In genomic region chr6:127143576-127144288, GRCm38 (mm10) we compare ENCODE assay signal across 20 mouse cellular contexts. TPM values are rescaled to one million over a fixed set of nuclear protein-coding genes. Genes with fewer than 3 reads are reported as not detected.
DNase-seq lines count a peak whose midpoint lies in the region; ATAC-seq lines count a peak whose summit lies in the region.
"Had no signal": no experiment of that assay in that cellular context is flagged by ENCODE, and none has a peak within 500 bp of the region (broad histone marks: within the 10 kb centered on the region; RNA-seq: fewer than 3 reads in every experiment).

No protein-coding gene starts in this region.

- H3K27ac ChIP-seq in forebrain, embryonic 10.5 days = 0 out of 2 replicates have a peak overlapping the region, but pooled peaks have one; percentile 31
- no peak overlapping the region; the same call in 1 of the 2 replicates for H3K27ac ChIP-seq in forebrain, embryonic 11.5 days (ENCODE audit: low read depth, low read length)
- H3K27ac ChIP-seq in liver, embryonic 13.5 days = no peak overlapping the region
- H3K27ac ChIP-seq in liver, embryonic 11.5 days (ENCODE audit: low read depth, low read length) = no peak overlapping the region
- H3K27ac ChIP-seq in midbrain, embryonic 12.5 days (replicated peaks) = peak overlapping the region; percentile 12; the same call in 1 of the 2 replicates
- no peak overlapping the region for H3K27ac ChIP-seq in midbrain, embryonic 16.5 days (ENCODE audit: low read length)
- H3K27ac ChIP-seq in limb, embryonic 15.5 days = peak overlapping the region; percentile 18
- H3K27ac ChIP-seq: hindbrain, embryonic 14.5 days; neural tube, embryonic 13.5 days had no signal

- peaks cover 97% of the 10 kb centered on the region for H3K36me3 ChIP-seq in forebrain, embryonic 10.5 days (replicated peaks)
- H3K36me3 ChIP-seq in forebrain, embryonic 11.5 days (ENCODE audit: control insufficient read depth, insufficient read depth, low read length) = peaks cover 16% of the 10 kb centered on the region
- peaks cover 25% of the 10 kb centered on the region for H3K36me3 ChIP-seq in liver, embryonic 13.5 days
- H3K36me3 ChIP-seq in liver, embryonic 11.5 days (ENCODE audit: control insufficient read depth, insufficient read depth, low read length) = peaks cover 7% of the 10 kb centered on the region; the same call in 1 of the 2 replicates
- H3K36me3 ChIP-seq in midbrain, embryonic 12.5 days = peaks cover 49% of the 10 kb centered on the region
- H3K36me3 ChIP-seq in midbrain, embryonic 16.5 days (ENCODE audit: control insufficient read depth, insufficient read depth, low read length) = no peaks in the 10 kb centered on the region
- H3K36me3 ChIP-seq in limb, embryonic 15.5 days = peaks cover 70% of the 10 kb centered on the region
- H3K36me3 ChIP-seq: neural tube, embryonic 13.5 days had no signal

- H3K4me1 ChIP-seq in forebrain, embryonic 10.5 days = peaks cover 64% of the 10 kb centered on the region
- H3K4me1 ChIP-seq in forebrain, embryonic 11.5 days (replicated peaks; ENCODE audit: control insufficient read depth, insufficient read depth, low read length) = peaks cover 10% of the 10 kb centered on the region; the same call in 1 of the 2 replicates
- peaks cover 52% of the 10 kb centered on the region for H3K4me1 ChIP-seq in liver, embryonic 13.5 days (replicated peaks)
- peaks cover 29% of the 10 kb centered on the region for H3K4me1 ChIP-seq in liver, embryonic 11.5 days (replicated peaks; ENCODE audit: control insufficient read depth, insufficient read depth, low read length)
- peaks cover 48% of the 10 kb centered on the region for H3K4me1 ChIP-seq in midbrain, embryonic 12.5 days
- H3K4me1 ChIP-seq in midbrain, embryonic 16.5 days (ENCODE audit: control insufficient read depth, insufficient read depth, low read length) = 0 out of 2 replicates have a peak, but pooled peaks cover 5% of the 10 kb centered on the region
- H3K4me1 ChIP-seq in limb, embryonic 15.5 days = peaks cover 54% of the 10 kb centered on the region

- 89% methylated on average over 7 of the region's 7 CpGs for WGBS in forebrain, embryonic 10.5 days
- 82% methylated on average over 7 of the region's 7 CpGs for WGBS in forebrain, embryonic 11.5 days
- WGBS in liver, embryonic 13.5 days (ENCODE audit: insufficient replicate concordance) = 63% methylated on average over 7 of the region's 7 CpGs
- WGBS in liver, embryonic 11.5 days = 70% methylated on average over 7 of the region's 7 CpGs
- WGBS in midbrain, embryonic 12.5 days = 93% methylated on average over 7 of the region's 7 CpGs
- 81% methylated on average over 7 of the region's 7 CpGs for WGBS in midbrain, embryonic 16.5 days
- WGBS in limb, embryonic 15.5 days = 80% methylated on average over 7 of the region's 7 CpGs

- H3K4me3 ChIP-seq in forebrain, embryonic 10.5 days = no peak overlapping the region
- no peak overlapping the region for H3K4me3 ChIP-seq in forebrain, embryonic 11.5 days (ENCODE audit: low read depth, low read length)
- no peak overlapping the region for H3K4me3 ChIP-seq in liver, embryonic 13.5 days (replicated peaks)
- no peak overlapping the region for H3K4me3 ChIP-seq in liver, embryonic 11.5 days (ENCODE audit: low read depth, low read length)
- no peak overlapping the region for H3K4me3 ChIP-seq in midbrain, embryonic 12.5 days
- no peak overlapping the region for H3K4me3 ChIP-seq in midbrain, embryonic 16.5 days (ENCODE audit: low read depth, low read length)
- no peak overlapping the region for H3K4me3 ChIP-seq in limb, embryonic 15.5 days
- H3K4me3 ChIP-seq: embryonic facial prominence, embryonic 15.5 days; neural tube, embryonic 13.5 days had no signal

- H3K27me3 ChIP-seq in forebrain, embryonic 10.5 days (ENCODE audit: poor library complexity, severe bottlenecking) = no peaks in the 10 kb centered on the region; the same call in 1 of the 2 replicates
- H3K27me3 ChIP-seq in forebrain, embryonic 11.5 days (ENCODE audit: control insufficient read depth, insufficient read depth, low read length) = no peaks in the 10 kb centered on the region
- peaks cover 10% of the 10 kb centered on the region for H3K27me3 ChIP-seq in liver, embryonic 13.5 days
- H3K27me3 ChIP-seq in liver, embryonic 11.5 days (replicated peaks; ENCODE audit: control insufficient read depth, insufficient read depth, low read length) = 0 out of 2 replicates have a peak, but pooled peaks cover 3% of the 10 kb centered on the region
- H3K27me3 ChIP-seq in midbrain, embryonic 12.5 days = no peaks in the 10 kb centered on the region
- peaks cover 5% of the 10 kb centered on the region; the same call in 1 of the 2 replicates for H3K27me3 ChIP-seq in midbrain, embryonic 16.5 days (ENCODE audit: control insufficient read depth, insufficient read depth, low read depth, low read length)
- no peaks in the 10 kb centered on the region for H3K27me3 ChIP-seq in limb, embryonic 15.5 days
- H3K27me3 ChIP-seq: embryonic facial prominence, embryonic 15.5 days had no signal

- no peak for ATAC-seq in forebrain, embryonic 11.5 days (replicated peaks; ENCODE audit: low FRiP score)
- ATAC-seq in liver, embryonic 13.5 days (ENCODE audit: low read depth) = no peak
- ATAC-seq in liver, embryonic 11.5 days (replicated peaks; ENCODE audit: low FRiP score) = no peak
- no peak for ATAC-seq in midbrain, embryonic 12.5 days (ENCODE audit: low FRiP score, low read depth)
- no peak for ATAC-seq in midbrain, embryonic 16.5 days
- no peak for ATAC-seq in limb, embryonic 15.5 days (ENCODE audit: insufficient number of reproducible peaks, low FRiP score, low TSS enrichment, low read depth)

- no peaks in the 10 kb centered on the region for H3K9me3 ChIP-seq in forebrain, embryonic 10.5 days
- no peaks in the 10 kb centered on the region for H3K9me3 ChIP-seq in forebrain, embryonic 11.5 days (ENCODE audit: control insufficient read depth, low read length)
- no peaks in the 10 kb centered on the region for H3K9me3 ChIP-seq in liver, embryonic 13.5 days (replicated peaks)
- H3K9me3 ChIP-seq in liver, embryonic 11.5 days (ENCODE audit: control insufficient read depth, low read length) = no peaks in the 10 kb centered on the region
- H3K9me3 ChIP-seq in midbrain, embryonic 12.5 days = no peaks in the 10 kb centered on the region
- H3K9me3 ChIP-seq in midbrain, embryonic 16.5 days (replicated peaks; ENCODE audit: control insufficient read depth, low read length, poor library complexity, severe bottlenecking) = no peaks in the 10 kb centered on the region
- no peaks in the 10 kb centered on the region for H3K9me3 ChIP-seq in limb, embryonic 15.5 days
- H3K9me3 ChIP-seq: embryonic facial prominence, embryonic 15.5 days; neural tube, embryonic 13.5 days had no signal

- DNase-seq in forebrain, embryonic 10.5 days (ENCODE audit: extremely low spot score, low spot score) = no peak
- DNase-seq in forebrain, embryonic 11.5 days (ENCODE audit: low spot score) = no peak
- DNase-seq in liver, embryonic 13.5 days = no peak
- DNase-seq in liver, embryonic 11.5 days (ENCODE audit: low spot score) = no peak
- no peak for DNase-seq in frontal cortex, postnatal 36 days (ENCODE audit: low spot score in 2 of 2)
- DNase-seq: adrenal gland, adult 2 months; cerebellum, adult 9-11 months; heart, postnatal 14 days; kidney, adult 9 months; kidney, postnatal 36 days; layer of hippocampus, adult 9-11 months; lung, adult 2 months; thymus, postnatal 36 days had no signal

- no peak overlapping the region for H3K4me2 ChIP-seq in forebrain, embryonic 11.5 days (ENCODE audit: low read depth, low read length, severe bottlenecking)
- no peak overlapping the region for H3K4me2 ChIP-seq in liver, embryonic 13.5 days
- no peak overlapping the region for H3K4me2 ChIP-seq in liver, embryonic 11.5 days
- no peak overlapping the region for H3K4me2 ChIP-seq in midbrain, embryonic 12.5 days (replicated peaks)
- no peak overlapping the region for H3K4me2 ChIP-seq in midbrain, embryonic 16.5 days (ENCODE audit: low read length)
- H3K4me2 ChIP-seq in limb, embryonic 15.5 days = no peak overlapping the region
- H3K4me2 ChIP-seq: embryonic facial prominence, embryonic 15.5 days; heart, embryonic 11.5 days; hindbrain, embryonic 14.5 days; neural tube, embryonic 13.5 days had no signal

- H3K9ac ChIP-seq in forebrain, embryonic 11.5 days (ENCODE audit: low read length) = no peak overlapping the region
- 0 out of 2 replicates have a peak overlapping the region, but pooled peaks have one; percentile 22 for H3K9ac ChIP-seq in liver, embryonic 13.5 days
- no peak overlapping the region for H3K9ac ChIP-seq in liver, embryonic 11.5 days (ENCODE audit: low read depth, low read length)
- H3K9ac ChIP-seq in midbrain, embryonic 12.5 days (replicated peaks) = 0 out of 2 replicates have a peak overlapping the region, but pooled peaks have one; percentile 2
- no peak overlapping the region for H3K9ac ChIP-seq in midbrain, embryonic 16.5 days (ENCODE audit: low read depth, low read length)
- no peak overlapping the region for H3K9ac ChIP-seq in limb, embryonic 15.5 days
- H3K9ac ChIP-seq: embryonic facial prominence, embryonic 15.5 days; hindbrain, embryonic 14.5 days; neural tube, embryonic 13.5 days had no signal

RNA-seq across cellular contexts. Expression of gene Ccnd2, which starts 8.3 kb away (rescaled TPM):
- 997 and 1,058 TPM in 2 replicates for polyA plus RNA-seq in forebrain, embryonic 10.5 days (2016; fragmentation: Nextera tagmentation; extraction: Ambion mirVana)
- polyA plus RNA-seq in forebrain, embryonic 11.5 days (2014; fragmentation: Nextera tagmentation; extraction: Ambion mirVana) = 1,258 and 1,292 TPM in 2 replicates
- 109 and 129 TPM in 2 replicates for polyA plus RNA-seq in liver, embryonic 13.5 days (2015; fragmentation: Nextera tagmentation; extraction: Ambion mirVana)
- polyA plus RNA-seq in liver, embryonic 11.5 days (2014; fragmentation: Nextera tagmentation; extraction: Ambion mirVana) = 273 and 275 TPM in 2 replicates
- polyA plus RNA-seq in midbrain, embryonic 12.5 days (2016; fragmentation: Nextera tagmentation; extraction: Ambion mirVana) = 1,089 and 1,182 TPM in 2 replicates
- polyA plus RNA-seq in midbrain, embryonic 16.5 days (2015; fragmentation: Nextera tagmentation; extraction: Ambion mirVana) = 245 and 326 TPM in 2 replicates
- 1,131 and 1,164 TPM in 2 replicates for polyA plus RNA-seq in limb, embryonic 15.5 days (2015; fragmentation: Nextera tagmentation; extraction: Ambion mirVana)

RNA-seq across cellular contexts. Expression of gene Tigar, which starts 34.4 kb away (rescaled TPM):
- polyA plus RNA-seq in forebrain, embryonic 10.5 days (2016; fragmentation: Nextera tagmentation; extraction: Ambion mirVana) = 7.1 and 7.3 TPM in 2 replicates
- polyA plus RNA-seq in forebrain, embryonic 11.5 days (2014; fragmentation: Nextera tagmentation; extraction: Ambion mirVana) = 5.3 and 6.8 TPM in 2 replicates
- polyA plus RNA-seq in liver, embryonic 13.5 days (2015; fragmentation: Nextera tagmentation; extraction: Ambion mirVana) = 1.0 and 1.4 TPM in 2 replicates
- 2.2 and 2.5 TPM in 2 replicates for polyA plus RNA-seq in liver, embryonic 11.5 days (2014; fragmentation: Nextera tagmentation; extraction: Ambion mirVana)
- 8.9 and 9.2 TPM in 2 replicates for polyA plus RNA-seq in midbrain, embryonic 12.5 days (2016; fragmentation: Nextera tagmentation; extraction: Ambion mirVana)
- 5.9 and 7.4 TPM in 2 replicates for polyA plus RNA-seq in midbrain, embryonic 16.5 days (2015; fragmentation: Nextera tagmentation; extraction: Ambion mirVana)
- 2.2 and 2.6 TPM in 2 replicates for polyA plus RNA-seq in limb, embryonic 15.5 days (2015; fragmentation: Nextera tagmentation; extraction: Ambion mirVana)

Comparison
In these comparisons a context has a peak if more than half of its experiments do, and no peak if none do; other contexts are left out.
1. H3K27ac ChIP-seq: peak in forebrain, embryonic 10.5 days (single experiment), midbrain, embryonic 12.5 days (single experiment) and limb, embryonic 15.5 days (single experiment); none in forebrain, embryonic 11.5 days (single experiment), liver, embryonic 13.5 days (single experiment), liver, embryonic 11.5 days (single experiment) and midbrain, embryonic 16.5 days (single experiment).
2. H3K9ac ChIP-seq: peak in liver, embryonic 13.5 days (single experiment) and midbrain, embryonic 12.5 days (single experiment); none in forebrain, embryonic 11.5 days (single experiment), liver, embryonic 11.5 days (single experiment), midbrain, embryonic 16.5 days (single experiment) and limb, embryonic 15.5 days (single experiment).